Mouse (Mus musculus) neural tube, embryonic 15.5 days (tissue): ENCODE measurements around the gene Gm20219. TPM values are rescaled to one million over a fixed set of nuclear protein-coding genes. Genes with fewer than 3 reads are reported as not detected.

Source experiments
- ATAC-seq: fragments of 200-750 bp; cut with Nextera tagmentation; 2 replicates; pipeline ENCODE4 v1.8.0; 2017; ENCODE audit warnings: mild to moderate bottlenecking, moderate TSS enrichment, moderate library complexity; ENCODE audit not compliant: low FRiP score
- H3K27ac ChIP-seq: fragments of 300-500 bp; sonication (generic); replicated peaks from 2 replicates; pipeline ENCODE4 v1.5.1; 2015; ENCODE audit warnings: mild to moderate bottlenecking, inconsistent platforms
- H3K27me3 ChIP-seq: fragments of 300-500 bp; sonication (generic); replicated peaks from 2 replicates; pipeline ENCODE4 v1.6.1; 2015; ENCODE audit warnings: inconsistent platforms
- H3K36me3 ChIP-seq: fragments of 300-500 bp; sonication (generic); 2 replicates; pipeline ENCODE4 v1.6.1; 2015; ENCODE audit warnings: inconsistent platforms
- H3K4me1 ChIP-seq: fragments of 300-500 bp; sonication (generic); 2 replicates; pipeline ENCODE4 v1.6.1; 2015; ENCODE audit warnings: inconsistent platforms
- H3K4me2 ChIP-seq: fragments of 300-500 bp; sonication (generic); 2 replicates; pipeline ENCODE4 v1.6.1; 2015; ENCODE audit warnings: inconsistent platforms, mild to moderate bottlenecking, moderate library complexity
- H3K4me3 ChIP-seq: fragments of 300-500 bp; sonication (generic); replicated peaks from 2 replicates; pipeline ENCODE4 v1.5.1; 2015; ENCODE audit warnings: mild to moderate bottlenecking, inconsistent platforms
- H3K9ac ChIP-seq: fragments of 300-500 bp; sonication (generic); replicated peaks from 2 replicates; pipeline ENCODE4 v1.6.1; 2015; ENCODE audit warnings: mild to moderate bottlenecking, inconsistent platforms
- H3K9me3 ChIP-seq: fragments of 300-500 bp; sonication (generic); replicated peaks from 2 replicates; pipeline ENCODE4 v1.6.1; 2016; ENCODE audit warnings: inconsistent platforms
- WGBS: fragments of 180-500 bp; shearing (Covaris S2); methylation state at CpG from one replicate; pipeline ENCODE4 v1.1.7; 2015; ENCODE audit warnings: mixed read lengths; 5-methylcytosine and 5-hydroxymethylcytosine counted together
- polyA plus RNA-seq: library from polyadenylated mRNA; unstranded; fragments of >200 nt; fragmentation: Nextera tagmentation; extraction: Ambion mirVana; gene quantifications from 2 replicates; pipeline ENCODE4 v1.2.1, GENCODE M21; 2015

The Gm20219 gene
- polyA plus RNA-seq = 0.95 and 1.4 TPM in 2 replicates

- Histone ChIP-seq H3K9ac (no peak within 1 kb of the TSS), H3K4me2 (no peak within 1 kb of the TSS), H3K9me3 (no peaks in the 10 kb centered on the region), H3K36me3 (no peaks in the 10 kb centered on the region), H3K27me3 (no peaks in the 10 kb centered on the region), H3K27ac (no peak within 1 kb of the TSS), H3K4me3 (no peak within 1 kb of the TSS), H3K4me1 (peaks cover 21% of the 10 kb centered on the region)
- ATAC-seq = no peak
- 87% methylated on average over 20 of the region's 20 CpGs for WGBS
Measured at GRCm38 (mm10) chr17:56554122-56554551, at the start of gene Gm20219. Gene Gm20219, minus strand, starts transcription at chr17:56554387.

DNA sequence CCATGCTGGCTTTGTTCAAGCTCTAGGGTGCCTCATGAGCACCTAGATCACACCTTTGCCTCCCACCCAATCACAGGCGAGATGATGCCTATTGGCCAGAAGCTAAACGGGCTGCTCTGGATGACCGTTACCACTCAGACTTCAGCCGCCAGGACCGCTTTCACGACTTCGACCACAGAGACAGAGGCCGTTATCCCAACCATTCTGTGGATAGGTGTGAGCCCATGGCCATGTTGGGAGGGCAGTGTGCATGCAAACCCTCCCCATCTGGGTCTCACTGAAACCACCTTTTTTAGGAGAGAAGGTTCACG is 49.8 kb upstream of the Gm20219 start:
- Histone ChIP-seq H3K27ac (no peak overlapping the region), H3K4me1 (peaks cover 17% of the 10 kb centered on the region), H3K36me3 (peaks cover 87% of the 10 kb centered on the region), H3K4me3 (no peak overlapping the region), H3K9me3 (no peaks in the 10 kb centered on the region), H3K4me2 (no peak overlapping the region), H3K27me3 (no peaks in the 10 kb centered on the region), H3K9ac (no peak overlapping the region)
- ATAC-seq = no peak
- WGBS = 90% methylated on average over 9 of the region's 9 CpGs

- H3K27me3 ChIP-seq = no peaks in the 10 kb centered on the region
- H3K4me3 ChIP-seq = no peak overlapping the region
- H3K4me1 ChIP-seq = peaks cover 11% of the 10 kb centered on the region
- peaks cover 87% of the 10 kb centered on the region for H3K36me3 ChIP-seq
- no peak overlapping the region for H3K27ac ChIP-seq
- ATAC-seq = no peak
- WGBS = 95% methylated on average over 28 of the region's 28 CpGs
- H3K9me3 ChIP-seq = no peaks in the 10 kb centered on the region
- H3K4me2 ChIP-seq = no peak overlapping the region
- no peak overlapping the region for H3K9ac ChIP-seq
Measured at GRCm38 (mm10) chr17:56603186-56604069, 49.2 kb upstream of the Gm20219 start.

GRCm38 (mm10) chr17:56593527-56594271 is 39.5 kb upstream of the Gm20219 start:
- Histone ChIP-seq H3K4me3 (no peak overlapping the region), H3K4me2 (no peak overlapping the region), H3K9ac (no peak overlapping the region), H3K36me3 (peaks cover 87% of the 10 kb centered on the region), H3K4me1 (peaks cover 20% of the 10 kb centered on the region), H3K9me3 (no peaks in the 10 kb centered on the region), H3K27ac (no peak overlapping the region), H3K27me3 (no peaks in the 10 kb centered on the region)
- no peak for ATAC-seq
- WGBS = 90% methylated on average over 8 of the region's 8 CpGs

- Histone ChIP-seq H3K9me3 (no peaks in the 10 kb centered on the region), H3K4me3 (no peak overlapping the region), H3K36me3 (peaks cover 91% of the 10 kb centered on the region), H3K27ac (no peak overlapping the region), H3K4me1 (peaks cover 31% of the 10 kb centered on the region), H3K27me3 (no peaks in the 10 kb centered on the region), H3K9ac (no peak overlapping the region), H3K4me2 (no peak overlapping the region)
- ATAC-seq = no peak
Measured at GRCm38 (mm10) chr17:56592553-56592952, 38.4 kb upstream of the Gm20219 start.

DNA sequence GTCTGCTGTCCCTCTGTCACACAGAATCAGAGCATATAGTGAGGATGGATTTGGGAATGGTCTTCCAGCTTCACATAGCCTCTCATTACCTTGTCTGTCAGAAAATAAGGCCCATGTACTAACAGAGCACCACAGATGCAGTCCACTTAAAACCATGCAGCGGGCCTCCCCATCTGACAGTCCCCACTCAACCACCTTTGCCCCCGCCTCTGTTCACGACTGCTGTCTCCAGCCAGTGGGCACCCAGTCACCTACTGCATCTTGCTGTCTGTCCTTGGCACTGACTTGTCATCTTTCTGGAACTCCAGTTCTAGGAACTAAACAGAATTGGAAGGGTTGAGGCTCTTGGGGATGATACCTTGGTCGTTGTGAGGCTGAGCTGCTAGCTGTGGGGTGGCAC is 34.7 kb upstream of the Gm20219 start:
- 100% methylated on average over 4 of the region's 4 CpGs for WGBS
- no peak overlapping the region for H3K27ac ChIP-seq
- H3K4me3 ChIP-seq = no peak overlapping the region
- ATAC-seq = no peak
- no peak overlapping the region for H3K4me2 ChIP-seq
- H3K9me3 ChIP-seq = no peaks in the 10 kb centered on the region
- H3K36me3 ChIP-seq = peaks cover 63% of the 10 kb centered on the region
- H3K4me1 ChIP-seq = peaks cover 50% of the 10 kb centered on the region
- H3K27me3 ChIP-seq = no peaks in the 10 kb centered on the region
- no peak overlapping the region for H3K9ac ChIP-seq

DNA sequence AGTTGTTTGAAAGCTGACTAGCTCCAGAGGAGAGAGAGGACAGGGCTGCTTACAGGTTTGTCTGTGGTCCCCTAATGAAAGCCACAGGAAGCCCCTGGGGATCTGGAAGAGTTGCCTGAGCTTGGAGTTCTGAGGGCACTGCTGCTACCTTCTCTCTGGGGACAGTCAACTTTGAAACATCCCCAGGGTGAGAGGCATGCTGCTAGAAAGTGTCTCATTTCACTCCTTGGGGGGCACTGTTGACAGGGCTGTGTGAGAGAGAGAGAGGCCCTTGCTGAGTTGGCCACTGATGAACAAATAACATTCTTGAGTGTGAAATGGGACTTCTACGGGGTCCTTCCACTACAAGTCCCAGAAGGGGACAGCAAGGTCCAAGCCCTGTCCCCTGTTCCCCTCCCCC is 33.6 kb upstream of the Gm20219 start:
- no peak for ATAC-seq
- H3K27me3 ChIP-seq = no peaks in the 10 kb centered on the region
- whole genome bisulfite sequencing = 68% methylated on average over 1 of the region's 1 CpGs
- no peak overlapping the region for H3K27ac ChIP-seq
- no peak overlapping the region for H3K9ac ChIP-seq
- peaks cover 59% of the 10 kb centered on the region for H3K4me1 ChIP-seq
- peak overlapping the region; percentile 88; the same call in 1 of the 2 replicates for H3K4me2 ChIP-seq
- no peaks in the 10 kb centered on the region for H3K9me3 ChIP-seq
- H3K36me3 ChIP-seq = peaks cover 56% of the 10 kb centered on the region
- no peak overlapping the region for H3K4me3 ChIP-seq

DNA sequence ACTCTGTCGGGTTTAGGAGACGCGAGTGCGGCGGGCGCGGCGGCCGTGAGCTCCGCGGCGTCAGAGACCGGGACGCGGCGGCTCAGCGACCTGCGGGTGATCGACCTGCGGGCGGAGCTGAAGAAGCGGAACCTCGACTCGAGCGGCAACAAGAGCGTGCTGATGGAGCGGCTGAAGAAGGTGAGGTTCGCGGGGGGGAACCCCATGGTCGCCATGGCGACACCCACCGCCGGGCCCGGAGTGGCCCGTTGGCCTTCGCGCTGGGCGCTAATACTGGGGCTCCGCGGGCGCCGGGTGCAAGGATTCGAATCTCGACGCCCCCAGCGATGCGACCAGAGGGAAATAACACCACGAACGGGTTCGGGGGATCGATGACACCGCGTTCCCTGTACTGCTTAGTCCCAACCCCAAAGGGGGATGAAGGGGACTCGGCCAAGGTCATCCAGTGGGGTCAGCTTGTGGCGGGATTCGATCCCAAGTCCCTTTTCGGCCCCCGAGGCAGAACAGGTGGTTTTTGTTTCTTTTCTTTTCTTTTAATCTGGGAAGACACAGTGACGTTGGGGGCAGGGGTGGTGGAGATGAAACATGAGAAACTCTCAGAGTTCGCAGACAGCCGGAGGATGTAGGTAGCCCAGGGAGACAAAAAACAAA is 31.1 kb upstream of the Gm20219 start:
- Histone ChIP-seq H3K4me1 (peaks cover 67% of the 10 kb centered on the region), H3K9me3 (no peaks in the 10 kb centered on the region)
- WGBS = under 1% methylated on average over 61 of the region's 61 CpGs

DNA sequence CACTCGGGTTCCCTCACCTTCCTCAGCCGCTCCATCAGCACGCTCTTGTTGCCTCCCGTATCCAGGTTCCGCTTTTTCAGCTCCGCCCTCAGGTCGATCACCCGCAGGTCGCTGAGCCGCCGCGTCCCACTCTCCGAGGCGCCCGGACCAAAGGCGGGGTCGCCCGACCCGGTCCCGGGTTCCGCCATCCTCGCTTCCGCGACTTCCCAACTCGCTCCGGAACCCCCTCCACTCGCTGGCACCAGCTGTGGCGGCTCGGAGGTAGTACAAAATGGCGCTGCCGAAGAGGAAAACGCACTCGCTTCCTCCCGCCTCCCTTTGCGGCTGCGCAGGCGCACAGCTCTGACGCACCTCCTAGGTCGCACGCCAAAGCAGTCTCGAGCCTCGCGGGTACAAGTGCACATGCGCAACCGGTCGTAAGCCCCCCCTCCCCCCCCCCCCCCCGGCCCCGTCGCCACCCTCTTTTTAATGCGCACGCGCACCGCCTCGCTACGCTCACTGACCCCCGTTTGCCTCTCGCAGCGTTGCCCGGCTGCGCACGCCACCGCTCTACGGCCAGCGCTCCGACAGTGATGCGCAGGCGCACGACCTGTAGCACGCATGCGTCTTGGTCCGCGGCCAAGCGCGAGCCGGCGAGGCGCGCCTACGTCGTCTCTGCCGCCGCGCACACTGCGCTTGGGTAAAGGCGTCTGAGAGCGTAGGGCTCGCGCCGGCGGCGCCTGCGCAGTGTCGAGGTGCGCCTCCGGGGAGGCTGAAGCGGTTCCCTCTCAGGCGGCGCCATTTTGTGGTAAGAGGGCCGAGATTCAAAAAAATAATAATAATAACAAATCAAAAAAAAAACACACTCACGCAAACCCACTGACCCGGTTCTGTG is 30.3 kb upstream of the Gm20219 start, which contains the start of the genes Safb2 and Safb:
Gene Safb2 (minus strand): TSS at position 329 of the 874 bp plus-strand sequence.
Gene Safb (plus strand): TSS at position 569 of the 874 bp plus-strand sequence.
- under 1% methylated on average over 93 of the region's 101 CpGs for WGBS
- peak; percentile 95 for ATAC-seq
- Histone ChIP-seq H3K36me3 (peaks cover 51% of the 10 kb centered on the region), H3K27ac (peak within 1 kb of the TSS; percentile 95), H3K27me3 (no peaks in the 10 kb centered on the region), H3K4me1 (peaks cover 65% of the 10 kb centered on the region), H3K4me2 (peak within 1 kb of the TSS; percentile 92), H3K9me3 (no peaks in the 10 kb centered on the region), H3K9ac (peak within 1 kb of the TSS; percentile 87), H3K4me3 (peak within 1 kb of the TSS; percentile 88)

More for the DNA sequence above, 31.1 kb upstream of the Gm20219 start:
- Histone ChIP-seq H3K4me2 (peak overlapping the region; percentile 88), H3K9ac (peak overlapping the region; percentile 86), H3K36me3 (peaks cover 51% of the 10 kb centered on the region), H3K27me3 (no peaks in the 10 kb centered on the region), H3K27ac (peak overlapping the region; percentile 95), H3K4me3 (peak overlapping the region; percentile 71)
- peak; percentile 8 for ATAC-seq

DNA sequence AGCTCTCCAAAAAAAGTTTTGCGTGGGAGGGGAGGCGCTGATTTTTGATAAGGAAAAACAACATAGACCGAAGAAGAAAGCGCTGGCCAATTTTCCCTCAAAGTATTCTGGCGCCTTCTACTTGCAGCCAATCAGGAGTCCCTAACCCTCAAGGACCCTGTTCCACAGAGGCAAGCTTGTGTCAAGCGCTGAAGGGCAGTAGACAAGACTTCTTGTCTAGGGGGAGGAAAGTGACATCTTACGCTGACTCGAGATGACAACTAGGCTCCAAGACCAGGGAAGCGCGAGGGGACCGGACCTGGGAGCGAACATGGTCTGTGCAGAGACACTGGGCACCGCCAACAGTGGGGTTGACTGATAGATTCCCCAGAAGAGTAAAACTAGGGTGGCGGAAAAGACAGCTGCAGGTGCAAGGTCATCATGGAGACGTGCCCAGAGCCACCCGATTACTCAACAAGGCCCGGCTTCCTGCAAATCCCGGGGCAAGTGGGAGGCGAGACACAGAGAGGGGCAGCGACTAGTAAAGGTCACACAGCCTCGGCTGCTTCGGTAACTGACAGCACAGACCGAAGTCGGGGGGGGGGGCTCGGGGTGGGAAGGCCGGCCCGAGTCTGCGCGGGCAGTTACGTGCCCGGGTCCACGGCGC is 29.5 kb upstream of the Gm20219 start:
- WGBS = 5% methylated on average over 33 of the region's 33 CpGs
- H3K36me3 ChIP-seq = peaks cover 51% of the 10 kb centered on the region
- ATAC-seq = peak; percentile 0; the same call in 1 of the 2 replicates
- H3K27ac ChIP-seq = peak overlapping the region; percentile 95
- H3K9ac ChIP-seq = peak overlapping the region; percentile 87
- no peaks in the 10 kb centered on the region for H3K27me3 ChIP-seq
- H3K4me1 ChIP-seq = peaks cover 62% of the 10 kb centered on the region
- peak overlapping the region; percentile 92 for H3K4me2 ChIP-seq
- H3K9me3 ChIP-seq = no peaks in the 10 kb centered on the region
- peak overlapping the region; percentile 88 for H3K4me3 ChIP-seq
